Mouse (Mus musculus) brain, adult 2 months (tissue): ENCODE results near the gene Usp30.

ENCODE experiments used
- DNase-seq: peaks from one replicate; pipeline ENCODE4 v3.0.0; 2011; ENCODE audit warnings: low read depth, low spot score

Gene Usp30

DNA sequence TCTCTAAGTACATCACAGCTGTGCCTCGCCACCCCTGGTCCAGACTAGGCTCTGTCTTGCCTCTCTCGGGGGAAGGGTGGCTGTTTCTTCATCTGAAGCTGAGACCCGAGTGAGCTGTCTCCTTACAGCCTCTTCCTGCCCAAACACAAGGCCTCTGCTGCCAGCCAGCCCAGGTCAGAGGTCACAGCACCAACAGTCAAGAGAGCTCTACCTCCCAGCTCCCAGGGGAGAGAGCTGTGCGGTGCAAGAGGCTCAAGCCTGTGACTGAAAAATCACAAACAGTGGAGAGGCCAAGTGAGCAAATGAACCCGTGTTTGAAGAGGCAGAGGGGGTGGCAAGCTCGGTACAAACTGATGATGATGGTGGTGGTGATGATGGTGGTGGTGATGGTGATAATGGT is 1.3 kb downstream of the Usp30 start:
- DNase-seq = no peak

GRCm38 (mm10) chr5:114067543-114067942 is 2.3 kb downstream of the Usp30 start:
- no peak for DNase-seq

- DNase-seq = no peak
Observed at GRCm38 (mm10) chr5:114067982-114068381, 2.7 kb downstream of the Usp30 start.

DNA sequence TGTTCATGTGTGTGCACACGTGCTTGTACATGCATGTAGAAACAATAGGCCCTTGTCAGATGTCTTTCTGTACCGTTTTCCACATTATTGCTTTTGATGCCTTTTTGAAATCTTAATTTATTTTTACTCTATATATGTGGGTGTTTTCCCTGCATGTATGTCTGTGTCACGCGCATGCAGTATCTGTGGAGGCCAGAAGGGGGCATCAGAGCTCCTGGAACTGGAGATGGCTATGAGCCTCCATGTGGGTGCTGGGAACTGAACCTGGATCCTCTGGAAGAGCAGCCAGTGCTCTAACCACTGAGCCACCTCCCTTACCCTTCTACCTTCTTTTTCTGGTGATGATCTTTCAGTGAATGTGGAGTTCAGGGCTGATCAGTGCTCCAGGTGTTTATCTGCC is 5.6 kb downstream of the Usp30 start:
- DNase-seq = no peak

DNA sequence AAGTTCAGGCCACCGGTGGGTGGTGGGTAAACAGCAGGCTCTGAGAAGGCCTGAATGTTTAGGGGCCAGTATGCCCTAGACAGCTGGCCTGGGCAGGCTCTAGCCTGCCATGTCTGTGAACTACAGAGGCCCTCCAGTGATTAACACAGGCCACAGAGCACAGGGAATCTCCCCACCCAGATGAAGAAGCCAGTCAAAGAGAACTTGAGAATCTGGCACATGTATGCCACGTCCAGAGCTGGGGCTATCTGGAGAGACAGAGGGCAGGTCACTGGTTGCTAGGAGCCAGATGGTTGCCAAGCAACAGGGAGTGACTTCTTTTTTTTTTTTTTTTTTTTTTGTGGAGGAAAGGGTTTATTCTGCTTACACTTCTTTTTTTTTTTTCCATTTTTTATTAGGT is 7.0 kb downstream of the Usp30 start:
- DNase-seq = peak; percentile 48

DNA sequence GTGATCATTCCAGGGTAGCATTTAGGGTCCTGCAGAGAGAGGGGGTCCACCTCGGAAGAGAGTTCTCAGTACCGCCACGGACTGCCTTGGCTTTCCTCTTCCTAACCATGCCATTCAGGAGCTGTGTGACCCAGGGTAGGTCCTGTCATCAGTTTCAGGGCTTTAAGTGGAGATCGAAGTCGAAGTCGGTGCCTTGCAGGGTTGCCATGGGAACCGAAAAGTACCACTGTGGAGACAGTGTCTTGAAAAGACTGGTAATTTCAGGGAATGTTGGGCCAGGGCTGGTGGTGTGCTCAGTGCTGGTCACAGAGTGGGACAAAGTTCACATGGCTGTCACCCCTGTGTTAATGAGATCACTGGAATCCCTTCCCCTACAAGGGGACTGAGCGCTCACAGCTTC is 11.7 kb downstream of the Usp30 start:
- peak; percentile 67 for DNase-seq

DNA sequence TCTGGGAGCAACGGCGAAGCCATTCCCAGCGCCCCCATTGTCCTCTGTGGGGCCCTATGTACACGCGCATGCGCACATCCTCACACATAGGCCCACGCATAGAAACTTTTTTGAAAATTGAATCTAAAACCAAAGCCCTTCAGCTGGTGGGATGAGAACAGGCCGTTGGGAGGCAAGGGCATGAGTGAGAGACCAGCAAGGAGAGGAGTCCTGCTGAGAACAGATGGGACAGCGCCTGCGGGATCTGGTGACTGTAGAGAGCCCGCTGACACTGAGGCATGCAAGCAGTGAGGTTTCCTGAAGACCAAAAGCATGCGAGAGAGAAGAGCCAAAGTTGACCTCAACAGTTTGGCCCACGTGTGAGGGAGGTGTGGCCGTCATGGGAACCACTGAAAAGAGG is 20.2 kb downstream of the Usp30 start:
- peak; percentile 82 for DNase-seq

GRCm38 (mm10) chr5:114087875-114088480 is 22.7 kb downstream of the Usp30 start:
- peak; percentile 86 for DNase-seq

- DNase-seq = peak; percentile 58
Observed at GRCm38 (mm10) chr5:114090421-114091013, 25.3 kb downstream of the Usp30 start.

- peak; percentile 93 for DNase-seq
Observed at GRCm38 (mm10) chr5:114091057-114091807, 26.0 kb downstream of the Usp30 start, which contains the start of gene Svop. Svop (minus strand) TSS chr5:114091570.

GRCm38 (mm10) chr5:114099709-114100389 is 34.6 kb downstream of the Usp30 start:
- peak; percentile 98 for DNase-seq

GRCm38 (mm10) chr5:114100390-114101099 is 35.3 kb downstream of the Usp30 start:
- peak; percentile 15 for DNase-seq

DNA sequence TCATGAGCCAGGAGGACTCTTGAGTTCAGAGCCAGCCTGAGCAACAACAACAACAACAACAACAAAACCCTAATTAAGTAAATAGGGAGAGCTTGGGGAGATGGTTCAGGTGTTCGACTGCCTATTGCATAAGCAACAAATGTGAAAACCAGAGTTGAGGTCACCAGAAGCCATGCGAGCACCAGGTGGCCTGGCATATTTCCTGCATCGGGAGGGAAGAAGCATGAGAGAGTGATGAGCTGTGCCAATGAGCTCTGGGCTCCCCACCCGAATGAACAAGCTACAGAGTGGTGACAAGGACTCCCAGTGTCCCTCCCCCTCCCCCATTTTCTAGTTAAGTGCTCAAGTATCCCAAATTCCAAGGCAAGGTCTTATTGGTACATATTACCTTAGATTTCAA is 36.6 kb downstream of the Usp30 start:
- peak; percentile 79 for DNase-seq

DNA sequence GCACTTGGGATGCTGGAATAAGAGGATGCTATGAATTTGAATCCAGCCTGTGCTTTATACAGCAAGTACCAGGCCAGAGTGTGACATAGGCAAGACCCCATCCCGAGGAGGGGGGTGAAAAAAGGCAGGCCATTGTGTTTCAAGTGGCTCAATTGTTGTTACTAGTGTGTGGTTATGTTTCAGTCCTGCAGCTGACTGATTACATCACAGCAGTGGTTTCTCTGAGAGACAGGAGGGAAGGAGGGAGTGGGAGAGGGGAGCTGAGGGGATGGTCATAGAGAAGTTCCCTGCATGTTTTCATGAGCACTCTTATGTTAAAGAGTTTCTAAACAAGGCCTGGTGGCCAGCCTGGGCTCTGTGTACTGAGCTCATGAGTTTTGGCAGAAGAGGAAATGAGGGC is 37.5 kb downstream of the Usp30 start:
- DNase-seq = peak; percentile 87

- DNase-seq = no peak
Observed at GRCm38 (mm10) chr5:114106391-114106935, 41.2 kb downstream of the Usp30 start.

- DNase-seq = no peak
Observed at GRCm38 (mm10) chr5:114113334-114113733, 48.1 kb downstream of the Usp30 start.

DNA sequence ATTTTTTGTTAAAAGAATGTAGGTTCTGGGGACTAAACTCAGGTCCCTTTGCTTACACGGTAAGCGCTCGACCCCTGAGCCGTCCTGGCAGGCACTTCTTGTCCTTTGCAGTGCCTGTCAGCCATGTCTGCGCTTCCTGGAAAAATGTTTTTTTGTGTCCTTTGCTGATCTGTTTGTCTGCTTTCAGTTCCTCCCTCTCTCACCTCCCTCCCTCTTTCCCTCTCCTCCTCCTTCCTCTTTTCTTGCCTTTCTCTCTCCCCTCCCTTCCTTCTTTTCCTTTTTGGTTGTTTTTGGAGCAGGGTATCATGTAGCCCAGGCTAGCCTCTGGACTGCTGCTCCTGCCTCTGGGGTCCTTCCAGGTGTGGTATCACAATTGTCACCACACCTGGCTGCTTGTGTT is 49.8 kb downstream of the Usp30 start:
- no peak for DNase-seq

GRCm38 (mm10) chr5:114116586-114116985 is 51.3 kb downstream of the Usp30 start:
- no peak for DNase-seq

DNA sequence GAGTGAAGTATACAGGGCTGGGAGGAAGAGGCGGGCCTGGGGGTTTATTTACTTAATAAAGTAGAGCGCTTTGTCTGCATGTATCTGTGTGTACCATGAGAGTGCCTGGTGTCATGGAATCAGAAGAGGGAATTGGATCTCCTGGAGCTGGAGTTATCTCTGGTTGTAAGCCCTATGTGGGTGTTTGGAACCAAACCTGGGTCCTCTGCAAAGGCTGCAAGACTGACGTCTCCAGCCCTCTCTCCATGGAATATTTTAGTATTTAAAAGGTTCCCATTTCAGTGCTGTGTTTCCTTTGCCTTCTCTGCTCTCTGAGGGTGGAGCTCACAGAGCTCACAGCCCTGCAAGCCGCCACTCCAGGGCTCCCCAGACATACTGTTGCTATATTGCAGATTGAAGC is 54.5 kb downstream of the Usp30 start:
- peak; percentile 65 for DNase-seq

DNA sequence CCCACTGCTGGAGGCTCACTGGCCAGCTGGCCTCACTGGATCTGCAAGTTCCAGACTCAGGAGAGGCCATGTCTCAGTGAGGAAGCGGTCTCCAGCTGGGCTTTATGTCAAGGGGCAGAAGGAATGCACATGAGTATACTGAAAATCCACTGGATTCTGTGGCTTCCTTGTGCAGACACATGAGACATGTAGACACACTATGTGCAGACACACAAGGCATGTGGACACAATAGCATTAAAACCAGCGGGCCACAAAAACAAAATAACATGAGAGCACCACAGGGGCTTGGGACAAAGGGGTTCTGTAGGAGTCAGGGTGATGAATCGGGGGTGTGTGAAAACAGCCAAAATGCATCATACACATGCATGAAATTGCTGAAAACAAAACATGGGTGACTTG is 60.7 kb downstream of the Usp30 start:
- no peak for DNase-seq

GRCm38 (mm10) chr5:114126499-114127244 is 61.4 kb downstream of the Usp30 start:
- DNase-seq = no peak
